Mouse (Mus musculus) spleen, adult 2 months (tissue): ENCODE measurements around the gene Prrc2a.

ENCODE experiments used
- CTCF ChIP-seq: fragments of 200-500 bp; IDR thresholded peaks from 2 replicates; pipeline ENCODE4 v1.5.1; 2011; ENCODE audit warnings: mild to moderate bottlenecking, inconsistent platforms; ENCODE audit not compliant: insufficient read depth, insufficient read length, insufficient replicate concordance; ENCODE audit errors: extremely low read depth
- POLR2A ChIP-seq: fragments of 200-500 bp; IDR thresholded peaks from 2 replicates; pipeline ENCODE4 v1.6.1; 2011; ENCODE audit warnings: low read depth, low read length, inconsistent platforms

- no peak for TF ChIP-seq POLR2A
- TF ChIP-seq CTCF = no peak
Observed at GRCm38 (mm10) chr17:35152121-35152520, 12.6 kb downstream of the Prrc2a start.
